Mouse (Mus musculus): ENCODE results near the gene Tmem252. TPM values are rescaled to one million over a fixed set of nuclear protein-coding genes. Genes with fewer than 3 reads are reported as not detected.

Tmem252 gene
- total RNA-seq (2012; rRNA removed) = not detected in 2 replicates
- not detected for polyA plus RNA-seq (2012; ENCODE audit: insufficient read depth in 1 of 2, insufficient read length in 2 of 2, low read depth in 1 of 2, low replicate concordance in 2 of 2, missing spikeins in 1 of 2)

GRCm38 (mm10) chr19:24673762-24674161, at the start of gene Tmem252:
TSS of gene Tmem252 (plus strand) at chr19:24674008.
- DNase-seq (ENCODE audit: low read depth, low spot score) = no peak
- Histone ChIP-seq H3K4me3 (ENCODE audit: control insufficient read depth in 1 of 2, insufficient read depth in 1 of 2, low read depth in 2 of 2, low read length in 2 of 2) (no peak within 1 kb of the TSS), H3K4me1 (ENCODE audit: control insufficient read depth in 1 of 2, insufficient read depth in 2 of 2, low read length in 2 of 2) (no peaks in the 10 kb centered on the region), H3K9ac (ENCODE audit: control insufficient read depth, low read depth, low read length, poor library complexity, severe bottlenecking) (no peak within 1 kb of the TSS), H3K27me3 (ENCODE audit: control insufficient read depth in 1 of 2, insufficient read depth in 2 of 2, low read length in 2 of 2) (peaks cover under 1 to 10% of the 10 kb centered on the region in 2 experiments; a peak in 3 of 4 replicates), H3K9me3 (replicated peaks; ENCODE audit: insufficient read depth, low read length) (no peaks in the 10 kb centered on the region), H3K79me2 (ENCODE audit: control insufficient read depth, insufficient read depth, low read length, poor library complexity) (no peaks in the 10 kb centered on the region), H3K27ac (ENCODE audit: control insufficient read depth, low read depth, low read length) (no peak within 1 kb of the TSS), H3K36me3 (ENCODE audit: control insufficient read depth in 1 of 2, insufficient read depth in 2 of 2, low read length in 2 of 2) (no peaks in the 10 kb centered on the region)
- no peak for TF ChIP-seq CHD1 (IDR thresholded peaks at IDR 0.05; ENCODE audit: low read depth, low read length)
- TF ChIP-seq NRF1 (IDR thresholded peaks at IDR 0.05; ENCODE audit: insufficient read depth, low read depth, low read length, poor library complexity, severe bottlenecking) = no peak
- TF ChIP-seq MAZ (IDR thresholded peaks at IDR 0.05; ENCODE audit: low read depth, low read length) = no peak
- TF ChIP-seq RCOR1 (IDR thresholded peaks at IDR 0.05; ENCODE audit: low read depth, low read length) = no peak
- no peak for TF ChIP-seq JUND (IDR thresholded peaks at IDR 0.05; ENCODE audit: low read depth, low read length)
- no peak for TF ChIP-seq TCF12 (IDR thresholded peaks at IDR 0.05; ENCODE audit: low read depth, low read length)
- no peak for TF ChIP-seq BHLHE40 (IDR thresholded peaks at IDR 0.05; ENCODE audit: borderline replicate concordance, low read depth, low read length)
- no peak for TF ChIP-seq ELF1 (IDR thresholded peaks at IDR 0.05; ENCODE audit: low read depth, low read length)
- no peak for TF ChIP-seq TBP (IDR thresholded peaks at IDR 0.05; ENCODE audit: low read depth, low read length)
- TF ChIP-seq TAL1 (IDR thresholded peaks at IDR 0.05; ENCODE audit: low read length) = no peak
- no peak for TF ChIP-seq POLR2AphosphoS5 (IDR thresholded peaks at IDR 0.05; ENCODE audit: borderline replicate concordance, low read depth, low read length)
- TF ChIP-seq ZMIZ1 (IDR thresholded peaks at IDR 0.05; ENCODE audit: low read depth, low read length) = no peak
- no peak for TF ChIP-seq HCFC1 (IDR thresholded peaks at IDR 0.05; ENCODE audit: low read depth, low read length)
- no peak for TF ChIP-seq NELFE (IDR thresholded peaks at IDR 0.05; ENCODE audit: low read depth, low read length)
- no peak for TF ChIP-seq MYC (IDR thresholded peaks at IDR 0.05; ENCODE audit: low read depth, low read length)
- TF ChIP-seq ZC3H11A (IDR thresholded peaks at IDR 0.05; ENCODE audit: low read depth, low read length) = no peak

- Histone ChIP-seq H3K9me3 (replicated peaks; ENCODE audit: insufficient read depth, low read length) (no peaks in the 10 kb centered on the region), H3K27ac (ENCODE audit: control insufficient read depth, low read depth, low read length) (no peak overlapping the region), H3K27me3 (ENCODE audit: control insufficient read depth in 1 of 2, insufficient read depth in 2 of 2, low read length in 2 of 2) (no peaks in the 10 kb centered on the region; a peak in 1 of 4 replicates), H3K79me2 (ENCODE audit: control insufficient read depth, insufficient read depth, low read length, poor library complexity) (no peaks in the 10 kb centered on the region), H3K36me3 (ENCODE audit: control insufficient read depth in 1 of 2, insufficient read depth in 2 of 2, low read length in 2 of 2) (no peaks in the 10 kb centered on the region), H3K4me1 (ENCODE audit: control insufficient read depth in 1 of 2, insufficient read depth in 2 of 2, low read length in 2 of 2) (no peaks in the 10 kb centered on the region), H3K4me3 (ENCODE audit: control insufficient read depth in 1 of 2, insufficient read depth in 1 of 2, low read depth in 2 of 2, low read length in 2 of 2) (no peak overlapping the region), H3K9ac (ENCODE audit: control insufficient read depth, low read depth, low read length, poor library complexity, severe bottlenecking) (no peak overlapping the region)
- TF ChIP-seq MAZ (IDR thresholded peaks at IDR 0.05; ENCODE audit: low read depth, low read length) = no peak
- no peak for TF ChIP-seq CHD1 (IDR thresholded peaks at IDR 0.05; ENCODE audit: low read depth, low read length)
- TF ChIP-seq GABPA (IDR thresholded peaks at IDR 0.05; ENCODE audit: low read depth, low read length) = no peak
- no peak for TF ChIP-seq RCOR1 (IDR thresholded peaks at IDR 0.05; ENCODE audit: low read depth, low read length)
- TF ChIP-seq SIN3A (IDR thresholded peaks at IDR 0.05; ENCODE audit: low read length) = no peak
- no peak for TF ChIP-seq E2F4 (IDR thresholded peaks at IDR 0.05; ENCODE audit: borderline replicate concordance, low read depth, low read length)
- no peak for TF ChIP-seq CHD2 (IDR thresholded peaks at IDR 0.05; ENCODE audit: low read length)
- no peak for TF ChIP-seq NRF1 (IDR thresholded peaks at IDR 0.05; ENCODE audit: insufficient read depth, low read depth, low read length, poor library complexity, severe bottlenecking)
- no peak for TF ChIP-seq ZNF384 (IDR thresholded peaks at IDR 0.05; ENCODE audit: low read depth, low read length)
- no peak for TF ChIP-seq ETS1 (IDR thresholded peaks at IDR 0.05; ENCODE audit: low read depth, low read length)
- no peak for TF ChIP-seq TBP (IDR thresholded peaks at IDR 0.05; ENCODE audit: low read depth, low read length)
- TF ChIP-seq POLR2AphosphoS2 (IDR thresholded peaks at IDR 0.05; ENCODE audit: low read length) = no peak
- TF ChIP-seq USF1 (IDR thresholded peaks at IDR 0.05; ENCODE audit: low read depth, low read length) = no peak
- TF ChIP-seq TAL1 (IDR thresholded peaks at IDR 0.05; ENCODE audit: low read length) = no peak
- TF ChIP-seq ELF1 (IDR thresholded peaks at IDR 0.05; ENCODE audit: low read depth, low read length) = no peak
- no peak for TF ChIP-seq MXI1 (IDR thresholded peaks at IDR 0.05; ENCODE audit: low read depth, low read length)
- no peak for TF ChIP-seq ZKSCAN1 (IDR thresholded peaks at IDR 0.05; ENCODE audit: low read depth, low read length)
- TF ChIP-seq POLR2A (IDR thresholded peaks at IDR 0.05; ENCODE audit: control insufficient read depth in 1 of 2, insufficient read depth in 1 of 2, low read depth in 1 of 2, low read length in 2 of 2, poor library complexity in 1 of 2) = no peak
- no peak for DNase-seq (ENCODE audit: low read depth, low spot score)
These were observed 45.8 kb upstream of the Tmem252 start for GRCm38 (mm10) chr19:24628049-24628448.
